In genomic region chr3:95657108-95657507, GRCm38 (mm10) we compare ENCODE assay signal across 23 mouse cellular contexts. TPM values are rescaled to one million over a fixed set of nuclear protein-coding genes. Genes with fewer than 3 reads are reported as not detected.
DNase-seq lines count a peak whose midpoint lies in the region; ATAC-seq and TF ChIP-seq lines count a peak whose summit lies in the region.
"Had no signal": no experiment of that assay in that cellular context is flagged by ENCODE, and none has a peak within 500 bp of the region (broad histone marks: within the 10 kb centered on the region; RNA-seq: fewer than 3 reads in every experiment).

No protein-coding gene starts in this region.

- peaks cover 7% of the 10 kb centered on the region; the same call in 1 of the 2 replicates for H3K4me1 ChIP-seq in bone marrow, adult 2 months (ENCODE audit: control insufficient read depth, insufficient read depth, low read length)
- peaks cover 61% of the 10 kb centered on the region for H3K4me1 ChIP-seq in liver, embryonic 15.5 days (replicated peaks)

- ATAC-seq in liver, embryonic 15.5 days (ENCODE audit: insufficient read depth) = no peak
- ATAC-seq: inflammation-experienced regulatory T-cells, adult 6 months; midbrain, embryonic 13.5 days had no signal

- H3K4me2 ChIP-seq in liver, embryonic 15.5 days = 0 out of 2 replicates have a peak overlapping the region, but pooled peaks have one; percentile 74

- no peak for DNase-seq in gastrocnemius, adult 2 months
- no peak for DNase-seq in gastrocnemius, postnatal 10 days
- DNase-seq in A20 (ENCODE audit: low read depth, low spot score) = peak; percentile 44
- DNase-seq in cerebellum, adult 11 months = no peak
- DNase-seq in cerebellum, postnatal 14 days = no peak
- DNase-seq: adrenal gland, postnatal 36 days; B cell, adult 2 months; cerebellum, postnatal 25 days; gastrocnemius, postnatal 25 days; heart, postnatal 10 days; kidney, adult 8-10 months; kidney, postnatal 25 days; lung, postnatal 14 days; spleen, adult 18-20 months; thymus, postnatal 25 days had no signal

- H3K9me3 ChIP-seq in liver, embryonic 15.5 days (replicated peaks) = no peaks in the 10 kb centered on the region
- H3K9me3 ChIP-seq: G1E; hindbrain, embryonic 12.5 days; midbrain, embryonic 13.5 days; stomach, embryonic 15.5 days had no signal

- no peak overlapping the region for H3K4me3 ChIP-seq in gastrocnemius, adult 2 months
- no peak overlapping the region for H3K4me3 ChIP-seq in bone marrow, adult 2 months (replicated peaks; ENCODE audit: control insufficient read depth, low read depth, low read length)
- no peak overlapping the region for H3K4me3 ChIP-seq in liver, embryonic 15.5 days (replicated peaks)
- H3K4me3 ChIP-seq: left cerebral cortex, adult 2 months had no signal

- H3K27me3 ChIP-seq in liver, embryonic 15.5 days = no peaks in the 10 kb centered on the region
- H3K27me3 ChIP-seq: hindbrain, embryonic 12.5 days; midbrain, embryonic 13.5 days; stomach, embryonic 15.5 days had no signal

- no peak for TF ChIP-seq CTCF in gastrocnemius, adult 2 months (IDR thresholded peaks at IDR 0.05)
- TF ChIP-seq CTCF in bone marrow, adult 2 months (IDR thresholded peaks at IDR 0.05; ENCODE audit: control insufficient read depth, insufficient read depth, low read length) = no peak

- intact Hi-C loops in gastrocnemius, adult 2 months (cut with DNase I) = no loop called here

- TF ChIP-seq POLR2A in bone marrow, adult 2 months (IDR thresholded peaks at IDR 0.05; ENCODE audit: borderline replicate concordance, control insufficient read depth, low read depth, low read length) = no peak

- no peak overlapping the region for H3K9ac ChIP-seq in liver, embryonic 15.5 days
- H3K9ac ChIP-seq: hindbrain, embryonic 12.5 days; midbrain, embryonic 13.5 days; stomach, embryonic 15.5 days had no signal

- H3K36me3 ChIP-seq in liver, embryonic 15.5 days (replicated peaks) = peaks cover 22% of the 10 kb centered on the region

- WGBS in bone marrow, adult 2 months = 67% methylated on average over 3 of the region's 3 CpGs
- WGBS in liver, embryonic 15.5 days (ENCODE audit: insufficient replicate concordance) = 73% methylated on average over 3 of the region's 3 CpGs

- H3K27ac ChIP-seq in gastrocnemius, adult 2 months = peak overlapping the region; percentile 100
- H3K27ac ChIP-seq in bone marrow, adult 2 months (ENCODE audit: control insufficient read depth, insufficient read depth, low read depth, low read length, poor library complexity) = peak overlapping the region; percentile 30; the same call in 1 of the 2 replicates
- peak overlapping the region; percentile 98; the same call in 1 of the 2 replicates for H3K27ac ChIP-seq in liver, embryonic 15.5 days (replicated peaks)
- H3K27ac ChIP-seq: hindbrain, embryonic 12.5 days; left cerebral cortex, adult 2 months; stomach, embryonic 15.5 days had no signal

RNA-seq across cellular contexts. Expression of gene Mcl1, which starts 1.5 kb away (rescaled TPM):
- 100 to 1,000 TPM; 110 to 123 TPM for total RNA-seq in gastrocnemius, adult 2 months (2021)
- 100 to 1,000 TPM in 1 of 2 experiments, 10 to 100 TPM in 1; 96.8 to 111 TPM for total RNA-seq in gastrocnemius, postnatal 10 days (2021)
- polyA plus RNA-seq in bone marrow, adult 2 months (2011; ENCODE audit: insufficient read depth, insufficient read length, low replicate concordance, missing spikeins) = 88.8 and 134 TPM in 2 replicates
- 34.8 and 39.0 TPM in 2 replicates for polyA plus RNA-seq in liver, embryonic 15.5 days (2015; fragmentation: Nextera tagmentation; extraction: Ambion mirVana)

RNA-seq across cellular contexts. Expression of gene Adamtsl4, which starts 30.6 kb away (rescaled TPM):
- total RNA-seq in gastrocnemius, adult 2 months (2021) = 10 to 100 TPM; 17.2 to 32.0 TPM
- 10 to 100 TPM; 23.9 to 26.3 TPM for total RNA-seq in gastrocnemius, postnatal 10 days (2021)
- polyA plus RNA-seq in bone marrow, adult 2 months (2011; ENCODE audit: insufficient read depth, insufficient read length, low replicate concordance, missing spikeins) = 1.9 and 2.7 TPM in 2 replicates
- 0.79 and 1.0 TPM in 2 replicates for polyA plus RNA-seq in liver, embryonic 15.5 days (2015; fragmentation: Nextera tagmentation; extraction: Ambion mirVana)
- polyA plus RNA-seq: G1E had no signal

RNA-seq across cellular contexts. Expression of gene Ensa, which starts 32.3 kb away (rescaled TPM):
- total RNA-seq in gastrocnemius, adult 2 months (2021) = 100 to 1,000 TPM in 1 of 2 experiments, 10 to 100 TPM in 1; 97.2 to 102 TPM
- 10 to 100 TPM; 80.1 to 80.2 TPM for total RNA-seq in gastrocnemius, postnatal 10 days (2021)
- polyA plus RNA-seq in bone marrow, adult 2 months (2011; ENCODE audit: insufficient read depth, insufficient read length, low replicate concordance, missing spikeins) = 29.3 and 36.2 TPM in 2 replicates
- 32.7 and 35.9 TPM in 2 replicates for polyA plus RNA-seq in liver, embryonic 15.5 days (2015; fragmentation: Nextera tagmentation; extraction: Ambion mirVana)

Comparison
In these comparisons a context has a peak if more than half of its experiments do, and no peak if none do; other contexts are left out.
1. H3K27ac ChIP-seq: peak in every context shown above with its lines; median percentile 100 in gastrocnemius, adult 2 months; 98 in liver, embryonic 15.5 days; 30 in bone marrow, adult 2 months.